Mouse (Mus musculus) ovary, adult 10 weeks (tissue): Measurements from ENCODE around the gene Pcyox1. TPM values are rescaled to one million over a fixed set of nuclear protein-coding genes. Genes with fewer than 3 reads are reported as not detected.

ENCODE experiments used
- polyA plus RNA-seq: library from polyadenylated mRNA; stranded (reverse); fragments of 350-450 nt; fragmentation: Illumina TruSeq; extraction: RNeasy Lipid Tissue Mini Kit (QIAGEN cat#74804); gene quantifications from one replicate; pipeline ENCODE4 v1.2.3, GENCODE M21; 2014

Gene Pcyox1
- 256 TPM for polyA plus RNA-seq

GRCm38 (mm10) chr6:86396581-86397256 is at the start of gene Pcyox1:
Gene Pcyox1 (minus strand): TSS chr6:86397154.

GRCm38 (mm10) chr6:86438272-86439118 is 41.5 kb upstream of the Pcyox1 start, which contains the start of gene C87436:
Gene C87436 (plus strand): TSS chr6:86438374.

GRCm38 (mm10) chr6:86426358-86426757 is 29.4 kb upstream of the Pcyox1 start, which contains the start of gene Gm44790:
Gene Gm44790 (plus strand): TSS chr6:86426658.

GRCm38 (mm10) chr6:86404100-86404861 is 7.3 kb upstream of the Pcyox1 start, which contains the start of gene Tia1:
Gene Tia1 (plus strand): TSS chr6:86404219.

GRCm38 (mm10) chr6:86370764-86371339 is 26.1 kb downstream of the Pcyox1 start, which contains the start of gene Snrpg:
Gene Snrpg (plus strand): TSS chr6:86371304.

GRCm38 (mm10) chr6:86365371-86366124 is 31.4 kb downstream of the Pcyox1 start, which contains the start of gene Fam136a:
Gene Fam136a (plus strand): TSS chr6:86365646.

Other genes starting within 250 kb of the Pcyox1 start
- 13.3 TPM for gene Tgfa, start 201.9 kb downstream of the Pcyox1 start, polyA plus RNA-seq
- 149 TPM for gene Fam136a, start 31.5 kb downstream of the Pcyox1 start, polyA plus RNA-seq
- gene Snrpg, start 25.9 kb downstream of the Pcyox1 start, polyA plus RNA-seq = 25.4 TPM
- gene Tia1, start 7.1 kb upstream of the Pcyox1 start, polyA plus RNA-seq = 128 TPM
- gene Gm44790, start 29.5 kb upstream of the Pcyox1 start, polyA plus RNA-seq = not detected
- gene C87436, start 41.2 kb upstream of the Pcyox1 start, polyA plus RNA-seq = 16.4 TPM
- gene Pcbp1, start 129.2 kb upstream of the Pcyox1 start, polyA plus RNA-seq = 176 TPM
- not detected for gene Asprv1, start 231.0 kb upstream of the Pcyox1 start, polyA plus RNA-seq